Mouse (Mus musculus) lung, postnatal 0 days (tissue): ENCODE measurements around the gene Cd200r1.
"Not testable (repeated sequence)": the region's sequence is repeated elsewhere in the genome, so short reads cannot be mapped to it uniquely, and the experiment has no call there.

Experiments
- CTCF ChIP-seq: IDR thresholded peaks from 2 replicates; pipeline ENCODE4 v1.5.1; 2016; ENCODE audit warnings: antibody characterized with exemption, mild to moderate bottlenecking
- EP300 ChIP-seq: IDR thresholded peaks from 2 replicates; pipeline ENCODE4 v1.6.1; 2016; ENCODE audit warnings: antibody characterized with exemption, mild to moderate bottlenecking, control low read depth

DNA sequence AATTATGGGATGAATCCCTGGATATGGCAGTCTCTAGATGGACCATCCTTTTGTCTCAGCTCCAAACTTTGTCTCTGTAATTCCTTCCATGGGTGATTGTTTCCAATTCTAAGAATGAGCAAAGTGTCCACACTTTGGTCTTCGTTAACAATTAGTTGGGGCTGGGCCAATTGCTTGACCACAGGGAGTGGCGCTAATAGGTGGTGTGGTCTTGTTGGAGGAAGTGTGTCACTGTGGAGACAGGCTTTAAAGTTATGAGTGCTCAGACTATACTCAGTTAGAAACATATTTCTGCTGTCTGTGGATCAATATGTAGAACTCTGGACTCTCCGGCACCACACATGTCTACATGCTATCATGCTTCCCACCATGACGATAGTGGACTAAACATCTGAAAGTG lies 44.7 kb downstream of the Cd200r1 start:
- TF ChIP-seq CTCF, EP300: not testable (repeated sequence)
